Mouse (Mus musculus): ENCODE measurements around the gene Bmper. TPM values are rescaled to one million over a fixed set of nuclear protein-coding genes. Genes with fewer than 3 reads are reported as not detected.

Gene Bmper
- polyA plus RNA-seq, 1 experiment from 2014 or later, result 7.5 TPM

DNA sequence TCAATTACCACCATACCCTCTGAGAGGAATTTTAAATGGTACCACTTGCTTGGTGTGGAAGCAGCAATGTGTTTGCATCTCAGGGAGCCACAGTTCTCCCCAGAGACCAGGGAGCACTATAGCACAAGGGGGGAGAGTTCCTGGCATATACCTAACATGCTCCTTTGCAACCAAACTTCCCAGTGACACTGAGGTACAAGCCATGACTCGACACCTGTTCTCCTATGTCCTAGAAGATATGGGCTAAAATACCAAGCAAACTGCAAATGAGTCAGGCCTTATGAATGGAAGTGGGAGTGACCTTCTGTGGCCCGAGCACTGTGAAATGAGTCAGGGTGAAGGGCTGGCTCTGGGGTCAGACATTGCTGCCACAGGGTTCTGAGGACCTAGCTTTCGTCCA lies 88.1 kb downstream of the Bmper start:
- ATAC-seq (ENCODE audit: low read depth), result no peak
- H3K27me3 ChIP-seq, result no peaks in the 10 kb centered on the region
- H3K9me3 ChIP-seq, result no peaks in the 10 kb centered on the region
- no peak overlapping the region for H3K4me2 ChIP-seq
- WGBS, result 86% methylated on average over 3 of the region's 3 CpGs
- no peak overlapping the region for H3K27ac ChIP-seq (replicated peaks)
- no peaks in the 10 kb centered on the region for H3K36me3 ChIP-seq
- H3K4me1 ChIP-seq (replicated peaks), result no peaks in the 10 kb centered on the region
- H3K4me3 ChIP-seq, result no peak overlapping the region
- no peak overlapping the region for H3K9ac ChIP-seq

DNA sequence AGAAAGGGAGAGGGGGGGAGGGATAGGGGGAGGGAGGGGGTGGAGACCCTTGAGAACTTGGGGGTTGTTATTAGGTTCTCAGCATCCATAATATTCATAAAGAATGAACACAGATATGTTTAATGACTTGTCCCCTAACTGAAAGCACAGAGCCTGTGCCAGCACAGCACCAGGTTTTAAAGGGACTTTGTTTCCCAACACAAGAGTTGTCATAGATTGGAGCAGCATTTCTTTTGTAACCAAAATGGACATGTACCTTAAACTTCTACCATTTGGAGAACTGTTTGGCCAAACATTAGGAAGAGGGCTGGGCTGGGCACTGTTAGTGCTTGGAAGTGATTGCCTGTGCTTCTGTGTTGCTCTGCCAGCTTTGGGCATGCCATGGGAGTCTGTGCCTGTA lies 89.1 kb downstream of the Bmper start:
- Histone ChIP-seq H3K4me1 (replicated peaks) (no peaks in the 10 kb centered on the region), H3K4me3 (no peak overlapping the region), H3K9ac (no peak overlapping the region), H3K27me3 (no peaks in the 10 kb centered on the region), H3K9me3 (no peaks in the 10 kb centered on the region), H3K36me3 (no peaks in the 10 kb centered on the region), H3K4me2 (no peak overlapping the region), H3K27ac (replicated peaks) (no peak overlapping the region)
- no peak for ATAC-seq (ENCODE audit: low read depth)

DNA sequence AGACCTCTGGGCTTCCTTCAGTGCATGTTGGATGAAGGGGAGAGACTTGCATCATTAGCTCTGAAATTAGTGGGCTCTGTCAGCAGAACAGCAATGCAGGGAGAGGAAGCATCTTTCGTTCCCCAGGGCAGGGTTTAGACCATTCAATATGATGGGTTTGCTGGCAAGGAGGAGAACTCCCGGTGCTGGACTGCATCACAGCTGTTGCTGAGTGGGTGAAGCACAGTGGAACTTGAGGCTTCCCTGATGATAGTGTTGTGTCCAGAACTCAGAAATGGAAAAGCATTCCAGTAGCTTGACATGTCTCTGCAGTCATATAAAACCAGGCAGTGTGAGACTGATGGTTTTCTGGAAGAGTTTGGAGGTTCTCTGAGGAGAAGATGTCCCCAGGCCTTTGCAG lies 90.0 kb downstream of the Bmper start:
- Histone ChIP-seq H3K9me3 (no peaks in the 10 kb centered on the region), H3K27me3 (no peaks in the 10 kb centered on the region), H3K4me2 (no peak overlapping the region), H3K36me3 (no peaks in the 10 kb centered on the region), H3K4me1 (replicated peaks) (no peaks in the 10 kb centered on the region), H3K9ac (no peak overlapping the region), H3K4me3 (no peak overlapping the region), H3K27ac (replicated peaks) (no peak overlapping the region)
- ATAC-seq (ENCODE audit: low read depth), result no peak
- 67% methylated on average over 2 of the region's 2 CpGs for WGBS

DNA sequence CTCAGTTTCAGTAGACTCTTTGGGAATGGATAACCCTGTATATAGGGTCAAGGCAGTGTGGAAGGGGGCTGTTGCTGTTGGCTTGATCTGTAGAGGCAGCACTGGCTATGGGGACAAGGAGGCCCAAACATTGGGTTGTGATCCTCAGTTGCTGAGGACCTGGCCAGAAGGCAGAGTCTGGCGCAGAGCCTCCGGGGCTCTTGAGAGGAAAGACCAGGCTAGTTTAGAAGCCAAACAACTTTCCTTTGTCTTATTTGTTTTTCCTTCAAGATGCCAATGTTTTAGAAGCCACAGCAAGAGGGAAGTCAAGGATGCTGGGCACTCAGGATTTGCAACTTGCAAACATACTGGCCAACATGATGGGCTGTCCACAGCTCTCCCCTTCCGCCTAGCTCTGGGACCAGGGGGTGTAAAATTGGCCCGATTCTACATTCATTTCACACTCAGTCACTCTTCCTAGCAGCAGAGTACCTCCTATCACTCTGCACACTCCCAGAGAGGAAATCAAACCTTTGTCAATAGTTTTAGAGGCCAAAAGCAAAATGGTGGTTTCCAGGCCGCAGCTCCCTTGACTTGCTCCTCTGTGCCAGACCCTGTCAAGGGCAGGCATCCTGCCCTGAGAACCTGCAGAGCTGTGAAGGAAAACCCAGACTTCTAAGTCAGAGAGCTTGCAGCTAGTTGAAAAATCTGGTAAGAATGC lies 92.9 kb downstream of the Bmper start:
- Histone ChIP-seq H3K9me3 (no peaks in the 10 kb centered on the region), H3K27me3 (no peaks in the 10 kb centered on the region), H3K4me3 (no peak overlapping the region), H3K9ac (no peak overlapping the region), H3K4me1 (replicated peaks) (no peaks in the 10 kb centered on the region), H3K4me2 (no peak overlapping the region), H3K36me3 (no peaks in the 10 kb centered on the region), H3K27ac (replicated peaks) (no peak overlapping the region)
- ATAC-seq (ENCODE audit: low read depth), result no peak
- WGBS, result 92% methylated on average over 5 of the region's 5 CpGs

DNA sequence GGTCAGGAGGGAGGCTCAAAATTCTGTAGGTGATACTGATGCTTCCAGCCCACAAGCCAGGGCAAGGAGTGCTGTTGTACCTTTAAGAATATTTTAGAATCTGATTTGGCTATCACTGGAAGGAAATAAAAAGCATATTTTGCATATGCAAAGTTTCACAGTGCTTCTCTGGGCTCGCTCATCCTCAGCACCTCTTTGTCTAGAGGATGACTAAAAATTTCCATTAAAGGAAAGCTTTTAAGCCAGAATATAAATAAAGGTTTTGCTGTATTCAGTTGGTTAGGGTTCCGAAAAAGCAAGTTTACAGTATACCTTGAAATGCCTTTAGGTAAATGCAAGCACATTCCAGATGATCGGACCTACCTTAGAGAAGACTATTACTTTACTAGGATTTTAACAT lies 105.0 kb downstream of the Bmper start:
- ATAC-seq (ENCODE audit: low read depth), result no peak
- no peak overlapping the region for H3K4me3 ChIP-seq
- H3K27ac ChIP-seq (replicated peaks), result no peak overlapping the region
- H3K9me3 ChIP-seq, result no peaks in the 10 kb centered on the region
- no peaks in the 10 kb centered on the region; the same call in 1 of the 2 replicates for H3K4me1 ChIP-seq (replicated peaks)
- no peak overlapping the region for H3K4me2 ChIP-seq
- no peaks in the 10 kb centered on the region for H3K27me3 ChIP-seq
- no peaks in the 10 kb centered on the region for H3K36me3 ChIP-seq
- no peak overlapping the region for H3K9ac ChIP-seq
- 85% methylated on average over 3 of the region's 3 CpGs for WGBS

DNA sequence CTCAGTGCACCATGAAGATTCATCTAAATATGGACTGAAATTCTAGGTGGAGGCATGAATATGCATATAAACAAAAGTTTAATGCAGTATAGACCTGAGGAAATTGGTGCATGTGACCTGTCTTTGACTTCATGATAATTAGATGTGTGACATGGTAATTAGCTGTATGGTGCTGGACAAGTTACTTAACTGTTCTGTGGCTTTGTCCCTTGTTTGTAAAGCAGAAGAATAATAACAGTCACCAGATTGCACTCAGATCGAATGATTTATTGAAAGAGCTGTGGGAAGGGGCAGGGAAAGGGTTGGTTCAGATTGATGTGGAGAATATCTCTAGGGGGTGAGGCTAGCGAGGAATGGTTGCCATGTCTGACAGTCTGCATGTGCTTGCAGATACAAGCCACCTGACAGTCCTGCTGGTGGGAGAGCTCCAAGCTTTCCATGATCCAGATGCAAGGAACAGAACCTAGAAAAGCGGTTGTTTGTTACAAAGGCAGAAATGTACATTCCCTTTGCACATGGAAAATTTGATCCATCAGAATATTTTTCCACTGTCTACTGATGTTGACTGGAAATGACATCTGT lies 110.3 kb downstream of the Bmper start:
- Histone ChIP-seq H3K9me3 (no peaks in the 10 kb centered on the region), H3K27me3 (no peaks in the 10 kb centered on the region)
- WGBS, result 54% methylated on average over 3 of the region's 3 CpGs

DNA sequence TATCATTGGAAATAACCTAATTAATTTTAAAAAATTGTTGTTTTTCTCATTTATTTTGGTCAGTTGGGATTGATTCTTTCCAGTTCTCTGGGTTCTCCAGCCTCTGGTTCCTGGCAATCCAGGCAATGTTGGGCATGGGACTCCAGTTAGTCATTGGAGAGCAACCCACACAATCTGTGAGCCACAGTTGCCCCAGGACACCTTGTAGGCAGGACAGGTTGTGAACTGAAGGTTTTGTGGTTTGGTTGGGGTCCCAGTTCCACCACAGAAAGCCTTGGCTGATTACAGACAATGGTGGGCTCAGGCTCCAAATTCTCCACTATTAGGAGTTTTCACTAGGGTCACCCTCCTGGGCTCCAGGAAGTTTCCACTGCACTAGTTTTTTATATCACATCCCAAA lies 117.7 kb downstream of the Bmper start:
- Histone ChIP-seq H3K4me1 (replicated peaks) (no peaks in the 10 kb centered on the region), H3K36me3 (no peaks in the 10 kb centered on the region), H3K9me3 (no peaks in the 10 kb centered on the region), H3K4me2 (no peak overlapping the region), H3K4me3 (no peak overlapping the region), H3K9ac (no peak overlapping the region), H3K27me3 (no peaks in the 10 kb centered on the region), H3K27ac (replicated peaks) (no peak overlapping the region)
- no peak for ATAC-seq (ENCODE audit: low read depth)

More for the DNA sequence above, 110.3 kb downstream of the Bmper start:
- Histone ChIP-seq H3K27ac (replicated peaks) (no peak overlapping the region), H3K9ac (no peak overlapping the region), H3K36me3 (no peaks in the 10 kb centered on the region), H3K4me2 (no peak overlapping the region), H3K4me1 (replicated peaks) (peaks cover 6% of the 10 kb centered on the region), H3K4me3 (no peak overlapping the region)
- no peak for ATAC-seq (ENCODE audit: low read depth)

DNA sequence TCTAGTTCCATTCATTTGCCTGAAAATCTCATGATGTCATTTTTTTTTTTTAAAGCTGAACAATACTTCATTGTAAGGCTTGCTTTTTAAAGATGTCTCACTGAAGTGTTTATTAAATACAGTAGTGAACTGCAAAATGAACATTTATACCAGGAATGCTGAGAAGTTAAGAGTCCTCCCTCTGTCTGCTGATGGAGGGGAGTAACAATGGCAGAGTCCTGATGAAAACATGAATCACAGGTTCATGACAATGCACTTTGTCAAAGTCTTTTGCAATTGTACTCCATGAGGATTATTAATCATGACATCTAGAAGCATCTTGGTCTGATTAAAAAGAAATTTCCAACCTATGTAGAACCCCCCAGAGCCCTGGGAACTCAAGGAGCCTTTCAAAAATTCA lies 118.4 kb downstream of the Bmper start:
- Histone ChIP-seq H3K4me2 (no peak overlapping the region), H3K9ac (no peak overlapping the region), H3K36me3 (no peaks in the 10 kb centered on the region), H3K4me1 (replicated peaks) (no peaks in the 10 kb centered on the region), H3K27ac (replicated peaks) (no peak overlapping the region), H3K27me3 (no peaks in the 10 kb centered on the region), H3K9me3 (no peaks in the 10 kb centered on the region), H3K4me3 (no peak overlapping the region)
- no peak for ATAC-seq (ENCODE audit: low read depth)

DNA sequence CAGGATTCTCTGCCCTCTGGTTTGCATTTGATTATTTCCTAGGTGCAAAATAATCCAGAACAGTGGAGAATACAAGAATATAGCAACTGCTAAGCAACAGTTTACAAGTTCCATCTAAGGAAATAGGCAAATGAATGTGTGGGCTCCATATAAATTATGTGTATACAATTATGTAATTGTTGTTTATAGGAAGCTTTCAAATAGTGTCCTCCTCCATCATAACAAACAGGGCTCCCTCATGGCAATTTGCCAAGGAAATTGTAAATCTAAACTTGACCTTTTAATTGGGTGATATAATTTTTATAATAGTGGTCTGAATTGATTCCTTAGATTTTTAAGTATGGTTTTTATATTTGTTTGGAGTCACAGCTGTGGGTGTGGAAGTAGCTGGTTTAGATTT lies 121.5 kb downstream of the Bmper start:
- Histone ChIP-seq H3K27ac (replicated peaks) (no peak overlapping the region), H3K4me2 (no peak overlapping the region), H3K4me3 (no peak overlapping the region), H3K27me3 (no peaks in the 10 kb centered on the region), H3K36me3 (no peaks in the 10 kb centered on the region), H3K4me1 (replicated peaks) (no peaks in the 10 kb centered on the region), H3K9ac (no peak overlapping the region), H3K9me3 (no peaks in the 10 kb centered on the region)
- no peak for ATAC-seq (ENCODE audit: low read depth)

DNA sequence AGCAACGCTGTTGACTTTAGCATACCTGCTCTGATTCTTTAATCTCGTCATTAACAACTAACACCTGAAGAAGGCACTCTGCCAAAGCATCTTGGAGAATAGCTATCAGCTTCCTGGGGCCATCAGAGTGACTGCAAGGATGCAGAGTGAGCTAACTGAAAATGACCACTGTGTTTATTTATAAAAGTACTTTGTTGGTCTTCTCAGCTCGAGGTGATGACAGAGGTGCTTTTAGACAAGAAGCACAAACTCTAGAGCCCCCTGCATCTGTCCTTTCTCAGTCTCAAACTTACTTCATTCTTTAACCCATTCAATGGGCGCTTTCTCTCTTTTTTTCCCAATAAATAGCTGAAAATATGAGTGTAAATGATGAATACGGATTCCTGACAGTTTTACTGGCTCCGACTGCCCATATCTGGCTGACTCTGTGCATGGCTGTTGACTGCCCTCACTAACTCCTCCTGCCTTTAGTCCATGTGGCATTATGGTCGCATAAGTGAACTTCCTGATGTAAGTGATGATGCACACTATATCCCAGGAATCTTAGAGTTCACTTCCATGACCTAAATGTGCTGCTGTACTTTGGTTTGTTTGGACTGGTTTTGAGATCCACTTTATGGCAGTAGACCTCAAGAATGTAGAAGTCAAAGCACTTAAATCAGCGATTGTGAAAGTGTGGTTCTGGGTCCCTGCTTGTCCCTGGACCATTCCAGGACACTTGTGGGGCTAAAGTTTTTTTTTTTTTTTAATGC lies 122.4 kb downstream of the Bmper start:
- Histone ChIP-seq H3K9me3 (no peaks in the 10 kb centered on the region), H3K27ac (replicated peaks) (no peak overlapping the region), H3K4me3 (no peak overlapping the region), H3K4me1 (replicated peaks) (no peaks in the 10 kb centered on the region), H3K27me3 (no peaks in the 10 kb centered on the region), H3K36me3 (no peaks in the 10 kb centered on the region), H3K9ac (no peak overlapping the region), H3K4me2 (no peak overlapping the region)
- no peak for ATAC-seq (ENCODE audit: low read depth)
- WGBS, result 78% methylated on average over 8 of the region's 8 CpGs

DNA sequence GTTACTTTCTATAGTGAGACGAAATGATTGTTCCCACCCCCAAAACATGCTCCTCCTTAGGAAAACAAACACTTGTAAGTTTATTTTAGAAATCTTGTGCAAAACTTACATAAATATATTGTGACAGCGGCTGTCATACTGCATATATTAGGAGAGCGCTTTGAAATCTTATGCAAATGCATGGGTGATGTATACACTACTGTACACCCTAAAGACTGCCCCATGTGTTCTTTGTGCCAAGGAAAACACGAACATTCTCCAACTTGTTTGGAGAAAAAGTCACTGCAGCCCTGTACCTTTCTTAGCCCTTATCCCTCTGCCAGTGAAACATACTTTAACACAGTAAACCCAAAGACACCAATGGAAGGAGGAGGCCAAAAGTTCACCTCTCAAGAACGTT lies 126.7 kb downstream of the Bmper start:
- Histone ChIP-seq H3K9me3 (no peaks in the 10 kb centered on the region), H3K4me3 (no peak overlapping the region), H3K27ac (replicated peaks) (no peak overlapping the region), H3K9ac (no peak overlapping the region), H3K36me3 (no peaks in the 10 kb centered on the region), H3K4me1 (replicated peaks) (no peaks in the 10 kb centered on the region), H3K4me2 (no peak overlapping the region), H3K27me3 (no peaks in the 10 kb centered on the region)
- no peak for ATAC-seq (ENCODE audit: low read depth)
- WGBS, result 87% methylated on average over 5 of the region's 5 CpGs

DNA sequence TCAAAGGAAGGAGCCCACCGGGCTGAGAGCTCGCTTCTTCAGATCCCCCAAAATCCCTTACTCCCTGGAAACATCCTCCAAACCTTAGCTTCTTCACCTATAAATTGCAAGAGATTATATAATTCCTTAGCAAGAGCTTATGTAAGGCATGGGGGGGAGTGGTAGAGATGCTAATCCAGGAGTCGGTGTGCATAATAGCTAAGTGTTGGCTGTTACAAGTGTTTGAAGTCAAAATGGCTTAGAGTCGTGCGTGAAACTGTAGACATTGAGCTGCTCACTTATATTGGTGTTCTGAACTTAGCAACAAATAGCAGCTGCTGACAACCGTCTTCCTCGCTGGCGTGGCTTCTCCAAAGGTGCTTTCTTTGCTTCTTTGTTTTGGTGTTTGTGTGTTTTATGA lies 128.5 kb downstream of the Bmper start:
- H3K27ac ChIP-seq (replicated peaks), result no peak overlapping the region
- WGBS, result 88% methylated on average over 8 of the region's 8 CpGs

DNA sequence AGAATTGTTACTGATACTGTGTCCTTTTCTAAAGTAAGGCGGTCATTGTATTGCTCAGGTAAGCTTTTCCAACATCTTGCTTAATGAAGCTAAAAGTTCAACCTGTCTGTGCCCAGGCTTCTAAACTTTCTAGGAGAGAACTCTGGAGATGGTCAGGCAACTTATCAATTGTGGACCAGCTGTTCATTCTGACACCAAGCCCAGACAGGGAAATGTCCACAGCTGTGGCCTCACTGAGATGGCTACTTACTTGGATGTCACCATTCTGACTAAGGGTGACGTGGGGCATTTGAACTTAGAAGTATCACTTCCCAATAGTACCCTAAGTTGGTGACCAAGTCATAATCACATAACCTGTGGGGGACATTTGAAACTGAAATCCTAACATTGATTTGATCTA lies 129.5 kb downstream of the Bmper start:
- H3K9ac ChIP-seq, result no peak overlapping the region
- 99% methylated on average over 2 of the region's 2 CpGs for WGBS

More for the DNA sequence above, 128.5 kb downstream of the Bmper start:
- Histone ChIP-seq H3K27me3 (no peaks in the 10 kb centered on the region), H3K4me2 (no peak overlapping the region), H3K36me3 (no peaks in the 10 kb centered on the region), H3K9me3 (no peaks in the 10 kb centered on the region), H3K9ac (no peak overlapping the region), H3K4me1 (replicated peaks) (no peaks in the 10 kb centered on the region), H3K4me3 (no peak overlapping the region)
- no peak for ATAC-seq (ENCODE audit: low read depth)

More for the DNA sequence above, 129.5 kb downstream of the Bmper start:
- Histone ChIP-seq H3K36me3 (no peaks in the 10 kb centered on the region), H3K4me1 (replicated peaks) (no peaks in the 10 kb centered on the region), H3K27ac (replicated peaks) (no peak overlapping the region), H3K9me3 (no peaks in the 10 kb centered on the region), H3K4me2 (no peak overlapping the region), H3K4me3 (no peak overlapping the region), H3K27me3 (no peaks in the 10 kb centered on the region)
- no peak for ATAC-seq (ENCODE audit: low read depth)

All from neural tube, embryonic 13.5 days (tissue).